Mouse (Mus musculus): ENCODE measurements around the gene Vmn1r192. TPM values are rescaled to one million over a fixed set of nuclear protein-coding genes. Genes with fewer than 3 reads are reported as not detected.

Vmn1r192 gene
- total RNA-seq (2023), result not detected

DNA sequence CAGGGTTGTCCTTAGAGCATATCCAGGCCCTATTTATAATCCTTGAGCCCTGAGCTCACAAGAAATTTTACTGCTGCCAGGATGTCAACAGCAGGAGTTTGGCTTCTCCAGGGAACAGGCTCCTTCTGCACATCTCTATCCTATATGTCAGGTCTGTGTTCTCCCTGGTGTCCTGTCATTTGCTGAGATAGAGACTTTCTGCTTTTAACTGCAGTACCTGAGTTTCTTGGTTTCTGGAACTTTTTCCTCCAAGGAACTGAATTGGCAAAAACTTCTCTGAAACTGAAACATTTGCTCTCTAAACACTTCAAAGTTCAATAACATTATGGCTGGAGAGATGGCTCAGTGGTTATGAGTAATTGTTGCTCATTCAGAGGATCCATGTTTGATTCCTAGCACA, at the start of gene Vmn1r192:
Vmn1r192 (minus strand) TSS at position 101 of the 400 bp plus-strand sequence.

DNA sequence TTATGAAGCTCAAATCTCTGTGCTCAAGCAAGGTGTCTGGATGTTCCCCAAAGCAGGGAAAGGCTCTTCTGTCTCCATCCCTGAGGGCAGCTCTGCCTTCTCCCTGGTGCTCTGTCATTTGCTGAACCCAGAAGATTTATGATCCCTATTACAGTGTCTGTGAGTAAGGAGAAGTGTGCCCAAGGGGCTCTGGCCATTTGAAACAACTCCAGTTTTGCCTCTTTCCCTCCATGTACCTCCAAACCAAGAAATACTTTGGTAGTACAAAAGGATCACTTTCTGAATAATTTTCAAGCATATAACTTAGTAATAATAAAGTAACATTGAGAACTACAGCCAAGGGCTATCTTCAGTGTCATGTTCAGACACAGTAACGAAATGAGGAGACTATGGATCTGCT, 32.1 kb upstream of the Vmn1r192 start, which contains the start of gene Vmn1r193:
Vmn1r193 (minus strand) TSS at position 101 of the 400 bp plus-strand sequence.

DNA sequence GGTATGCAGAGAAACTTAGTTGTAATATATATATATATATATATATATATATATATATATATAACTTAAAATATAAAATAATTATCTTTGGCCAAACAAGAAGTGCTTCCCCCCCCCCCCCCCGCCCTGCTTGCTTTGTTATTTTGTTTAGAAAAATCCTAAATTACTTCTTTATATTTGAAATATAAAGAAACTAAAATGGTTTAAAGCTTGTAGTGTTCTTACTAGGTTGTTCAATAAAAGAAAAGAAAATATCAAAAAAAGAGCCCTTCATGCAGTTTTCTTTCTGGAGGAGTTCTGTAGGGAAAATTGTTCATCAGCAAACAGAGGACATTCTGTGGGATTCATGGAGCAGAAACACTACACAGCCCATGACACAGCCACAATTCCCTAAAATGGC, 7.1 kb downstream of the Vmn1r192 start, which contains the start of gene Vmn1r191:
Vmn1r191 (minus strand) TSS at position 101 of the 400 bp plus-strand sequence.

Other genes with a start within 250 kb of the Vmn1r192 start
- under 1 TPM; 0.36 to 0.67 TPM for gene Zfp184, start 246.0 kb downstream of the Vmn1r192 start, total RNA-seq (2023)
- not detected for gene Pom121l2, start 209.9 kb downstream of the Vmn1r192 start, total RNA-seq (2023)
- under 1 TPM in 1 of 2 experiments, not detected in 1; 0.93 TPM for gene Prss16, start 181.4 kb downstream of the Vmn1r192 start, total RNA-seq (2023)
- 10 to 100 TPM in 1 of 2 experiments, 1 to 10 TPM in 1; 9.5 to 83.4 TPM for gene Hist1h2ah, start 155.6 kb downstream of the Vmn1r192 start, total RNA-seq (2023)
- gene Hist1h2bk, start 155.3 kb downstream of the Vmn1r192 start, total RNA-seq (2023), result 100 to 1,000 TPM in 1 of 2 experiments, 10 to 100 TPM in 1; 47.4 to 137 TPM
- 100 to 1,000 TPM in 1 of 2 experiments, 10 to 100 TPM in 1; 55.8 to 104 TPM for gene Hist1h4i, start 149.8 kb downstream of the Vmn1r192 start, total RNA-seq (2023)
- gene Hist1h2ag, start 148.2 kb downstream of the Vmn1r192 start, total RNA-seq (2023), result 100 to 1,000 TPM in 1 of 2 experiments, 10 to 100 TPM in 1; 44.9 to 107 TPM
- 10 to 100 TPM; 39.1 to 88.2 TPM for gene Hist1h2bj, start 147.9 kb downstream of the Vmn1r192 start, total RNA-seq (2023)
- gene Vmn1r188, start 106.7 kb downstream of the Vmn1r192 start, total RNA-seq (2023), result not detected
- not detected for gene Vmn1r189, start 85.3 kb downstream of the Vmn1r192 start, total RNA-seq (2023)
- not detected for gene Vmn1r191, start 7.2 kb downstream of the Vmn1r192 start, total RNA-seq (2023)
- not detected for gene Vmn1r193, start 32.0 kb upstream of the Vmn1r192 start, total RNA-seq (2023)
- not detected for gene Vmn1r194, start 53.1 kb upstream of the Vmn1r192 start, total RNA-seq (2023)
- gene Vmn1r195, start 79.4 kb upstream of the Vmn1r192 start, total RNA-seq (2023), result not detected
- gene Vmn1r196, start 98.8 kb upstream of the Vmn1r192 start, total RNA-seq (2023), result not detected
- gene Vmn1r197, start 133.4 kb upstream of the Vmn1r192 start, total RNA-seq (2023), result not detected
- not detected for gene Vmn1r198, start 159.2 kb upstream of the Vmn1r192 start, total RNA-seq (2023)
- not detected for gene Vmn1r199, start 188.7 kb upstream of the Vmn1r192 start, total RNA-seq (2023)
- gene Vmn1r200, start 199.2 kb upstream of the Vmn1r192 start, total RNA-seq (2023), result not detected

All from T-cell, adult 66 days (primary cell).